Mouse (Mus musculus): ENCODE results near the gene Abcc2.
A peak's percentile ranks its signal among the peaks of the same experiment; 100 is the strongest.

Abcc2 gene

DNA sequence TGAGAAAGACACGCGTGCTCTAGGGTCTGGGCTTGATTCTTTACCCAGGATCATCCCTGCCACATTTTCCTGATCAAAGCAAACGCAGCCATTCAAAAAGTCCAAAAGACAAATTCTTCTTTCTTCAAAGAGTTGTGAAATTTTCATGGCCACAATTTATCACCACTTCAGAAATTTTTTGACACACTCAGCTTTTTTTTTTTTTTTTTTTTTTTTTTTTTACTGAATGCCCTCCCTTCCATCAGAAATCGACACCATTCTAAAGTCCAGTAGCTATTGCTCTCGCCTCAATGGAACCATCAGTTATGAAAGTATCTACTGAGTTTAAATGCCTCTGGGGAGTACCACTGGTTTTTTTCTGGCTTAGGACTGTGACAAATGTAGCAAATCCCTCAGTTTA, 1.6 kb upstream of the Abcc2 start:
- no peak for DNase-seq (ENCODE audit: low spot score)

DNA sequence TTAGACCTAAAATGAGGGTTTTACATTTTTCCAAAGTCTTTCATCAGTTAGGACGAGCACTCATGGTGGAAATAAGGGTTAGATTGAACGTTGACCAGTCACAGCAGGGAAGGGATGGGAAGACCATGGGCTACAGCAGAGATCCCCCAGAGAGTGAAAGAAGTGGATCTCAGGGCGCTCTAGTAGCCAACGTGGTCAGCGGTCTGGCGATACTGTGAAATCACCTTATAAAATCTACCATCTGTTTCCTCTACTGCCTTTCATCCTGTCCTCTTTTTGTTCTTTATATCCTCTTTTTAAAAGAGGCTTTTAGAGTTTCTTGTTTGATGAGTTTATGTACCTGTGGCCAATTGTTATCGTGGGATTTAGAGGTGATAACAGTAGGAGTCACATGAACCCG, 2.8 kb downstream of the Abcc2 start:
- no peak for DNase-seq (ENCODE audit: low spot score)

DNA sequence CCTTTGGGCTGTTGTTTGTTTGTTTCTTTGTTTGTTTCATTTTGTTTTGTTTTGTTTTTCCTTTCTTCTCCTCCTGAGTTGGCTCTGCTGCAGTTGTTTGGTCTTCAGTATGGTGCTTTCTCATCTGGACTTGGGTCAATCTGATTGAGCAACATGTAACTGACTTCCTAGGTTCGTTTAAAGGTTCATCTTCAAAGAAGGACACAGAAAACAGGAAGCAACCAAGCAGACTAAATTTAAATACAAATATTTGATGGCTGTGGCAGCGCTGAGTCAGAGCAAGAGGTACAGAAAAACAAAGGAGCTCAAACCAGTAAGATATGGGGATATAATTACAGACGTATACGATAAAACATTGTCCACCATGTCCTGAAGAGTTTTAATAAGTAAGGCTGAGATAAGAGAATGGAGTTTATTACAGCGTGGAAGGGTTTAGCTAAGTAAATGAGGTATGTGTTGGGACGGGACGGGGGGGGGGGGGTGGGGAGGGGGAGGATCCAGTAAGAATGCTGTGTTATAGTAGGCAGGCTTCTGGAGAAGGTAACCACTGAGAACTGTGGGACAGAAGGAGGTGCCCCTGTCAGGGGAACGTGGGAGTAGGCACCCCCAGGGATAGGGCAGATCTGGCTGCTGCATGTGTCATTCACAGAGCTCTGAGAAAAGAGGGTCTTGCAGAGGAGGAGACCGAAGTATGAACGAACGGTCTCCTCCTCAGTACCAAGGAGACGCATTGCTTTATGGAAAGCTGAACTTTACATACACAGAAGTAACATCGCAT, 4.4 kb downstream of the Abcc2 start:
- no peak for DNase-seq (ENCODE audit: low spot score)

DNA sequence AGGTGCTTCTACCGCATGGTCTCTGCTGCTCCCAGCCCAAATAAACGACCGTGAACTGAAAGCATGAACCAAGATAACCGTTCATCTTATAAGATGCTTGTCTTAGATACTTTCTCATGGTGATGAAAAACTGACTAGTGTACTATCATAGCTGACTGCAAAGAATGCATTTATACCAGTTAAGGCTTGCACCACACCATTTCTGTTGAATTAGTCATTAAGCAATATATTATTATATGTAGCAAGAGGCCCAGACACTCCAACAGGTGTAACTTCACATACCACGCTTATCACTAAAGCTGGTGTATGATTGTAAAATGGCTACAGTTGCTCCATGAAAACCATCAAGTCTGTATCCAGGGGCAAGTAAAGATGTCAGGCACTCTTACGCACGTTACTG, 7.8 kb downstream of the Abcc2 start:
- DNase-seq (ENCODE audit: low spot score) = no peak

DNA sequence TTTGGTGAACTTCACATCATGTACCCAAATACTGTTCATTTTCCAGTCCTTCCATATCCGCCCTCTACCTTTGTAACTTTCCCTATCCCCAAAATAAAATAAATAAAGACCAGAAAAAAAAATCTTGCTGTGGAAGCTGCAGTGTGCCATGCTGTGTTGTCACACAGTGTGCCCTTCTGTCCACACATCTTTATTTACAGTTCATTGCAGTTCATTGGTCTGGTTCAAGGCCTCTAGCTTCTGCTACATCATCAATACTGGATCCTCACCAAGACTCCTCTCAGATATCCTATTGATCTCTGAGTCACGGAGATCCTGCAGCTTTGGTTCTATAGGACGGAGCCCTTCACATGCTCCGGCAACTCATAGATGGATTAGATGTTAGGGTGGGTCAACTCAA, 10.5 kb downstream of the Abcc2 start:
- no peak for DNase-seq (ENCODE audit: low spot score)

DNA sequence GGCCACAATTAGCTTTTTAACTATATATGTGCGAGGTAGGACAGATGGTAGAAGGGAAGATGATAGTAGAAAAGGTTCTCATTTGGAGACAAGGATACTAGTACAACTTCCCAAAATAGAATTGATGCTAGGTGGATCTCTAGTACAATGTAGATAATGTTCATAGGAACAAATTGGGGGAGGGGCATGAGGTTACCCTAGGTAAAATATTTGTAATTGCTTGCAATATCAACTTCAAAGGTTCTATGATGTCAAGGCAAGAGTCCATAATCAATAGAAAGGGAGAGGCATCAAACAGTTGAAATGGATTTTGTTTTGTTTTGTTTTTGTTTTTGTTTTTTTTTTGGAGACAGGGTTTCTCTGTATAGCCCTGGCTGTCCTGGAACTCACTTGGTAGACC, 12.0 kb downstream of the Abcc2 start:
- DNase-seq (ENCODE audit: low spot score) = no peak

DNA sequence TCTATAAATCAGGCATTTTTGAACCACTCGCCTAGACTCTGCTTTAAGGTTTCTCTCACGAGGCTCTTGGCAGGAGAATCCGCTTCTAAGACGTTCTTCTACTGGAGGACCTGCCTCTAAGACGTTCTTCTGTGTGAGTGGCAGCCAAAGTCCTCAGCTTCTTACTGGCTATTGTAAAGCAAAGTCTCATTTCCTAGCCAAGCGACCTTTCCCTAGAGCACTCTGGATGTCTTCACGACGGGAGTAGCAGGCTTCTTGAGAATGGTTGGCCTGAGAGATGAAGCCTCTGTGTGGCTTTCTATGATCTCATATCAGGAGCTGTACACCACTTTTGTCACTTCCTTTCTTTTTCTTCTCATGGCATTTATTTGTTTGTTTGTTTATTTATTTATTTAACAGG, 13.5 kb downstream of the Abcc2 start:
- DNase-seq (ENCODE audit: low spot score) = no peak

DNA sequence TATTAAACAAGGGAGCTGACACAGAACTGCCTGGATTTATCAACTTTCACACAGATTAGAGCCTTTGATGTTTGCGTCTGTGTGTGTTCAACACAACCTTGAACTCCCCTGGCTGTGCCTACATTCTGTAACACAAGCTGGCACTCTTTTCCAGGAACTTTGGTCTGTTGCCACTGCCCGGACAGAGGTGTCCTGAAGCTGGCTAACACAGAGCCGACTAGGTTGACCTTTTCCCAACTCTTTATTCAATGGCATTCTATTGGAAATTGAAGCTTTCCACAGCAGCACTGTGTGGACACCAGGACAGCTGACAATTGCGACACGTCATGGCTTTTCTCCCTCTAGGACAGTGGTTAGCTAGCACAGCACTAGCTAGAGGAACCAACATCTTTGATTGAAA, 15.2 kb downstream of the Abcc2 start:
- no peak for DNase-seq (ENCODE audit: low spot score)

DNA sequence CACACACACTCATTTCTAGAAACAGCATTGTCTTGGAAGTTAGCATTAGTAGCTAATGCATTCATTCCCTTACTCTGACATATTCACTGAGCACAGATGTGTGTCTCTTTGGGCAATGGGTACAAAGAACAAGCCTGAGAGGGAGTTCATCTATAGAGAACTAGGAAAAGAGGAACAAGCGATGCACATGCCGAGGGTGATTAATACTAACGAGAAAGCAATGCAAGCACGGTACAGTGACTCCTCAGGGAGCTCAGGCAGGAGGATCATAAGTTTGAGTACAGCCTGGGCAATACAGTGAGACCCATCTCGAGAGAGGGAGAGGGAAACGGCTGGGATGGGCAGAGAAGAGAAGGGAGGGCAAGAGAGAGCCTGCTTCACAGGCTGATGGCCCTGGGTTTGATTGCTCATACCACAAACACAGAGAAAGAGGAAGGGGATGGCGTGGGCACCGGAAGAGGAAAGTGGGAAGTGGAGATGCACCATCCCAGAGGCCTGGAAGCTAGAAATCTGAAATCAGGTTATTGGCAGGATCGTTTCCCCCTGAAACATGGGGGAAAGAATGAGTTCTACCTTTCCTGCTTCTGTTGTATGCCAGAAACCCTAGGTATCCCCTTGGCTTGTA, 19.5 kb downstream of the Abcc2 start:
- DNase-seq (ENCODE audit: low spot score) = no peak

DNA sequence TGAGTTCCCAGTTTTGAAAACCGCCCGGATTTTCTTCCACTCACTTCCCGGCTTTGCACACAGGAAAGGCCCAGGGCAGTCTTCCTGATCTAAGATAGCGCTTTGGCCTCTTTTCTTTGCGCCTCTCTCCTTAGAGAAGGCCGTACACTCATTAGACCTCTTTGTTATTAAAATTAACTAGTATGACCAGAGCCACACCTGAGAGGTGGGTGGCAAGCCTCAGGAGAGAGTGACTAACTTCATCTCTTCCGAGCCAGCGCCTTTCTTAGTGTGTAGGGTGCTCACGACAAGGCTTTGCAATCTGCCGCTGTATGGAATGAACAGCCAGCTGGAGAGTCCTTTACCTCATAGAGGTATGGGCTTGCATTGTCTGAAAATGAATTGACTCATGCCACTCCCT, 21.9 kb downstream of the Abcc2 start:
- DNase-seq (ENCODE audit: low spot score) = no peak

DNA sequence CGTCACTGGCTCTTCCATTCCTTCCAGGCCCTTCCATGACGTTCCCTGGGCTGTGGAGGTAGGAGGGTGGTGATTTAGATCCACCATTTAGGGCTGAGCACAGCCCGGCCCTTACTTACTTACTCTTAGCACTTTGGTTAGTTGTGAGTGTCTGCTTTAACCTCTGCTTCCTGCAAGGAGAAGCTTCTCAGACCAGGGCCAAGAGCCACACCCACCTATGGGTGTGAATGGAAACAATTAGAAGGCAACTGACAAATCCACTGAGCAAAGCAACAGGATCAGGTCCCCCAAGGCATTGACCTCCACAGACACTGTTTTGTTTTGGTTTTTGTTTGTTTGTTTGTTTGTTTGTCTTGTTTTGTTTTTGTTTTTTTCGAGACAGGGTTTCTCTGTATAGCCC, 27.3 kb downstream of the Abcc2 start:
- no peak for DNase-seq (ENCODE audit: low spot score)

DNA sequence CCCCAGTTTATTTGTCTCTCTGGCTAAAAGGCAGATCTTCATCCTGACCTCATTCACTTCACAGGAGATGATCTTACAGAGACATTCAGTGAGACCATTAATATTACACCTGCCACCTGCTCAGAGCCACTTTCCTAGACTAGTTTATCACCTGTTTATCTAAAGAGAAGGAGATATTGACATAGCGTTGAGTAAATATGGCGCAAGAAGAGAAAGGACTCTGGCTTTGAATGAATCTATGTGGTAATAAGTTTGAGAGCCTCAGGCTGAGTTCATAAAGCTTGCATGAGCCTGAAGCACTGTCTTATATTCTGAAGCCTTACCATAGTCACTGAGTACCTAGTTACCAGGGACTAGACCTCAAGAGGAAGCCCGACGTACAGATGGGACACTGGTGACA, 29.4 kb downstream of the Abcc2 start:
- DNase-seq (ENCODE audit: low spot score) = no peak

DNA sequence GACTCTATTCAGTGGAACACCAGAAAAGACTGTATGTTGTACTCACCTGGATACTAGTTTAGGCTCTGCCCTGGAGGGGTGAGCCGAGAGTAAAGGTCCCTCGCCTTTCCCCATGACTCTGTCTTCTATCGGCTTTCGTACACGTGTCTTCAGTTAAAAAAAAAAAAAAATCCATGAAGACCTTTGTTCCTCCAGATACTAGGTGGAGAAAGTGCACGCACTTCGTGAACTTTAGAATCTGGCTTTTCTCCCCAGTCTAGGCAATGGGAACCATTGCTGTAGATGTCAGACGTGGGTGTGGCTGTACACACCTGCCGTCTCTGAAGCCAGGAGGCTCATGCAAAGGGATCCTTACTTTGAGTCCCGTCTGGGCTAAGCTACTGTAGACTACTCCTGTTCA, 31.3 kb downstream of the Abcc2 start:
- DNase-seq (ENCODE audit: low spot score) = no peak

DNA sequence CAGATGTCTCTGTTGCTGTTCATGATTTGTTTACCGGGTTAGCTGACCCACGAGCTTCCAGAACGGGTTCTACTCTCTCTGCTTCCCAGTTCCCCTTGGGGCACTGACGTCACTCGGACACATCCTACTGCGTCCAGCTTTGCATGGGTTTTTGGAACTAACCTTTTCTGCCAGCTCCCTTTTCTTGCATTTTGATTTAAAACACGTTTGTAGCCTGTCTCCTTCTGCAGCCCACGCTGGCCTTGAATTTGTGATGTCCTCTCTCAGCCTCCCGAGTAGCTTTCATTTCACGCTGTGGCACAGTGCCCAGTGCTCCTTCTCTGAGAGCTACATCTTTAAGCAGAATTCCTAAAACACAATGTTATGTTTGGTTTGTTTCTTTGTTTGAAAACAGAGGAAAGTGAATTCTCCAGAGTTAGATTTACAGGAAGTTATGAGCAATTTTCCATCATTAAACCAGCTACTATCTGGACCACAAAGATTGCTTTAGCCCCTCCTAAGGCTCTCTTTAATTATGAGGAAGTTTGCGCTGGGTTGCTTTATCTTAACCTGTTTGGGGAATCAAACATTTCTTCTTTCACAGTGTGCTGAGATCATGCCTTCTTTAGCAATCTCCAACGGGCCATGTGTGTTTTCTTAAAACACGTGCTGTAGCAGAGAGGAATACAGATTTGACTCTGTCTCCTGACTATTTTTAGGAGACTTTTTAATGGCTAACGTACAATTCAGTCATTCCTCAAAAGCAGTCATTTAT, 33.8 kb downstream of the Abcc2 start:
- DNase-seq (ENCODE audit: low spot score) = no peak

DNA sequence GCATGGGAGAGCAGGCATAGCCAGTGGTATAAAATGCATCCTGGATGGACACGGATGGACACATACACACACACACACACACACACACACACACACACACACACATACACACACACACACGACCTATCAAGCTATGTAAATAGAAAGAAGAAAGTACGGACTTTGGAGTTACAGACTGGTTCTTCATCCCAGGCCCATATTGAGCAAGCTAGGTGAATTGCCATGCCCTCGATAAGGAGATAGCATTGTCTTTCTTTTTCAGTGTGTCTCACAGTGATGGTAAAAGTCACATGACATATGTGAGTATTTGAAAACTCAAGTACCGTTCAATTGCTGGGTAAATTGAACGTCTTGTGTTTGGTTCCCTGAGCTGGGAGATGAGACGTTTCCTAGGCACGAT, 44.9 kb downstream of the Abcc2 start:
- no peak for DNase-seq (ENCODE audit: low spot score)

DNA sequence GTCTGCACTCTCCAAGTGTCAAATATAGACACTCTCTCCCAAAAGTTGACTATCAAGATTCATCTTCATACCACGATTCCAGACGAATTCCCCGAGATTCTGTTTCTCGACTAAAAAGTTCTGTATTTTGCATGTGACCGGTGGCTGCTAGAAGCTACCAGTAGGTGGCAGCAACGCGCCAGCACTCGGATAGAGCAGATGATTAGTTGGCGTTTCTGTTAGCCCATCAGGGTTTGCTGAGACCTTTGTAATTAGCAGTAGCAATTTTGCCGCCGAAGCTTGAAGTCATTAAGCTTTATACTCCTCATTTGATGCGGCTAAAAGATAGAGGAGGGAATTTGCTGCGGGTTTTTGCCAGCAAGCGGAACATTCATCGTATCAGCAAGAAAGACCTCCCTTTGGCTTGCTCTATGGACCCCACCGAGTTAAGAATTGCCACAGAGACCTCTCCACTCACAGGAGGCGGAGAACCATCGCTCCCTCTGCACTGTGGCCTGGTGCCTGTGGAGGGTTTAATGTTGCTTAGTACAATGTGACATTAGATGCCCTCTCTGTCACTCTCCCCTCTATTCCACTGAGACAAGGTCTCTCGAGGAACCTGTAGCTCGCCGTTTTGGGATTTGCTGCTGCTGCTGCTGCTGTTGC, 50.6 kb downstream of the Abcc2 start:
- DNase-seq (ENCODE audit: low spot score) = peak; percentile 85

DNA sequence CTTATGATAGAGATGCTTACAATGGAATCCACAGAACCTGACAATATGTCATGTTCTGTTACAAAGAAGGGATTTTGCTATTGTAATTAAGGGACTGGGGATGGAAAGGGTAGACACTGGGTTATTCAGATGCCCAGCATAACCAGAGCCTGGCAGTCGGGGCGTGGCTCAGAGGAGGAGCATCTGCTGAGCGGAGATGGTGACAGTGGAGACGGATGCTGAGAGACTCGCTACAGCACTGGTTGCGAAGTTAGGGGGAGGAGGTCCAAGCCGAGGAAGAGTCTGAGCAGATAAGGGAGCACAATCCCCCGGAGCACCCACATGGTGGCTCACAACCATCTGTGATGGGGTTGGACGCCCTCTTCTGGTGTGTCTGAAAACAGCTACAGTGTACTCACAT, 61.2 kb downstream of the Abcc2 start:
- DNase-seq (ENCODE audit: low spot score) = no peak

DNA sequence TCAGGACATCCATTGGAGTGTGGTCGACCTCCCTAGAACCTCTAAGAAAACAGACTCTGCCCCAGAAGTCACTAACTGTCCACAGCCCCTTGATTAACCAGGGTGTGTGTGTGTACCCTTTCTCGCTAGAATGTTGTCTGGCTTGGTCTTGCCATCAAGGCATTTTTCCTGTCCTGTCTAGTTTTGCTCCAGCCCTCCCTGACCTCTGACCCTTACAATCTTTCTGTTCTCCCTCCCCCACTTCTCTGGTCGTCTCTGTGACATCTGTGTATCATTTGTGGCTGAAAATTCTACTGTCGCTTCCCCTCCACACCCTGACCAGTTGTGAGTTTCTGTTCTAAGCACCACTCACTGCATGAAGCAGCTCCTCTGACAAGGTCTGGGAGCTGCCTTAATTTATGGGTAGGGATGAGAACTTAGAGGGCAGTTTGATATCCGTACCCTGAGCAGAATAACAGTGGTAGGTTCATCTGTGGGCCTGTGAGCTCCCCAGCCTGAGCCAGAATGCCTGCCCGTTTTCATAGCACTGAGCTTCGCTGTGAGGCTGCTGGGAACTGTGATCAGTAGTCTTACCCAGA, 63.4 kb downstream of the Abcc2 start:
- DNase-seq (ENCODE audit: low spot score) = peak; percentile 58

DNA sequence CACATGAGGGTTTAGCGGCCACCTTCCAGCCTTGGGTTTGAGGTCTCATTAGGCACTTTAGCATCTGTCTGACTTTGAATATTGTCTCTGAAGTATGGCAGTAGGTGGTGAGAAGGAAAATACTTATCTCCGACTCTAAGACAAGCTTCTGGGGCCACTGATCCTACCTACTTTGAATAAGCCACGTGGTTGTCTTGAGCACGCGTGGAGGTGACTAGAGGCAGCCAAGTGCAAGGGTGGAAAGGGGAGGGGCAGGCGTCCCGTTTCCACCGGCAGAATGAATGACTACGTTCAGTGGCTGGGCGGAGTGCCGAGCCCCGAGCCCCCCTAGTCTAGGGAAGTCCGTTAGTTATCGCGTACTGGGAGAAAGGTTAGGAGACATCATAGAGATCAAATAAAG, 65.1 kb downstream of the Abcc2 start:
- no peak for DNase-seq (ENCODE audit: low spot score)

DNA sequence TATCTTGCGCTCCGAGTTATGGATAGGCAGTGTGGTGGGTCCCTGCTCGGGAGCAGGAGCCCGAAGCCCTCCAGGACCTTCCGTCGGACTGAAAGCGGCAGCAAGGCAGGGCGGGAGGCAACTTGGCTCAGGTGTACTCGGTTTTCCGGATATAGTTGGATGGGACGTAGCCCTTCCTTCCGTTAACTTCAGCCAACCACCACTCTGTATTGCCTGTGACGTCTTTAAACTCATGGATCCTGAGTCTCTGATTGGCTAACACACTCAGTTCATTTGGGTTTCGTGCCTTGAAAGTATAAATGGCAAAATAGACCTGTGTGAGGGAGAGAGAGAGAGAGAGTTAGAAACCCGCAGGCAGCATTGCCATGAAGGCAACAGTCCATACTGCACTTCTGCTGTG, 66.0 kb downstream of the Abcc2 start:
- DNase-seq (ENCODE audit: low spot score) = no peak

DNA sequence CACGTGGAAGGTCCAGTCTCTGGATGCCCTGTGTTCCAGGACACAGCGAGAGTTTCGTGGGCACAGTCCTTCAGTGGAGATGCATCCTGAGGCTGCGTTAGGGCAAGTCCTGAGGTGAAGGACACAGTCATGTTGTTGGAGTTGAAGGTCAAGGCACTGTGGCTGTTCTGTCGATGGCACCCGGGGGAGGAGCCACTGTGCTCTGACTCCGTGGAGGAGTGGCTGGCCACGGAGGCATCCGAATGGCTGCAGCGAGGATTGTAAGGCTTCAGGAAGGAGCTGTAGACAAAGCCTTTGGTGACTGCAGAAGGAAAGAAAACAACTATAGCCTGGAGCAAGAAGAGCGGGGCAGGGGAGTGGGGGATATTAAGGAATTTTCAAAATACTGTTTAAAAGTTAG, 68.0 kb downstream of the Abcc2 start:
- no peak for DNase-seq (ENCODE audit: low spot score)

DNA sequence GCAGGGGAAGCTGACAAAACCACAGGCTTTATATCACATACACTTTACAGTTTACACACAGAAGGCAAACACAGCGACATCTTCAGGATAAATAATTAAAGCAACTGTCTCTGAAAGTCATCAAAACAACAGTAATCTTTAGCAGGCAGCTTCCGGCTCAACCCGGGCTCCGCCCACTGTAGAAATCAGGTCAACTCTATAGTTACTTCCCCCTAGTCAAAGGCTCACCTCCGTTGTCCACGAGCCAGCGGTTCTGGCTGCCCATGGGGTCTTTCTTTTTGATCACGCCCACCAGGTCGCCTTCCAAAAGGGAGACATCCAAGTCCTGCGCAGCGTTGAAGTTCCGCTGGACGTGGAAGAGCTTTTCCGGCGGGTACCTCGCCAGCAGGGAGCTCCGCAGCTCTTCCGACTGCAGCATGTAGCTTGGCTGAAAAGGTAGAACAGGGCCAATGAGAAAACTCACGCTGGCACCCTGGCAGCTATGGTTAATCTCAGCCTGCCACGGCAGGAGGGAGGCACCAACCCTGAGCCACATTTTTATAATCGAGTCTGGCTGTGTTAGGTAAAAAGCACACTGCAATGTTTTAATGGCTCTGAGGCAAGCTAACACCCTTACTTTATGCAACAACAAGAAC, 70.1 kb downstream of the Abcc2 start:
- DNase-seq (ENCODE audit: low spot score) = no peak
